Mouse (Mus musculus) myocyte (in vitro differentiated cells): ENCODE results near the gene Gad1.

Experiments used
- CEBPB ChIP-seq: IDR thresholded peaks from 2 replicates; pipeline ENCODE4 v1.6.1; 2011; ENCODE audit warnings: mild to moderate bottlenecking, moderate library complexity; ENCODE audit not compliant: poor library complexity, insufficient read depth, severe bottlenecking
- E2F4 ChIP-seq: IDR thresholded peaks from one replicate; pipeline ENCODE4 v1.6.1; 2011; ENCODE audit warnings: mild to moderate bottlenecking, control low read depth, moderate library complexity; ENCODE audit not compliant: insufficient read depth
- MAX ChIP-seq: IDR thresholded peaks from one replicate; pipeline ENCODE4 v1.6.1; 2011; ENCODE audit warnings: low read depth, mild to moderate bottlenecking, control low read depth
- MYOD1 ChIP-seq, 3 experiments: IDR thresholded peaks; one replicate each; pipeline ENCODE4 v1.6.1; 2011; ENCODE audit warnings: control low read depth in 2 of 3, low read depth in 2 of 3, mild to moderate bottlenecking in 2 of 3, moderate library complexity in 1 of 3; ENCODE audit not compliant: insufficient read length in 2 of 3, control insufficient read depth in 1 of 3
- MYOG ChIP-seq, 3 experiments: IDR thresholded peaks; one replicate each; pipeline ENCODE4 v1.6.1; 2011; ENCODE audit warnings: control low read depth in 2 of 3, low read depth in 2 of 3, mild to moderate bottlenecking in 2 of 3; ENCODE audit not compliant: insufficient read length in 2 of 3, control insufficient read depth in 1 of 3, insufficient read depth in 1 of 3
- POLR2A ChIP-seq: IDR thresholded peaks from one replicate; pipeline ENCODE4 v1.6.1; 2011; ENCODE audit warnings: low read depth, mild to moderate bottlenecking, control low read depth, moderate library complexity; ENCODE audit not compliant: insufficient read length
- POLR2AphosphoS2 ChIP-seq: IDR thresholded peaks from one replicate; pipeline ENCODE4 v1.6.1; 2011; ENCODE audit warnings: low read depth, control low read depth; ENCODE audit not compliant: insufficient read length
- REST ChIP-seq: IDR thresholded peaks from one replicate; pipeline ENCODE4 v1.6.1; 2011; ENCODE audit warnings: mild to moderate bottlenecking, control low read depth, moderate library complexity; ENCODE audit not compliant: insufficient read depth, insufficient read length
- SRF ChIP-seq: IDR thresholded peaks from one replicate; pipeline ENCODE4 v1.6.1; 2011; ENCODE audit warnings: low read depth; ENCODE audit not compliant: control insufficient read depth, insufficient read length
- TCF12 ChIP-seq: IDR thresholded peaks from one replicate; pipeline ENCODE4 v1.6.1; 2011; ENCODE audit warnings: mild to moderate bottlenecking, control low read depth; ENCODE audit not compliant: poor library complexity, insufficient read depth, severe bottlenecking
- TCF3 ChIP-seq: IDR thresholded peaks from one replicate; pipeline ENCODE4 v1.6.1; 2011; ENCODE audit warnings: low read depth, control low read depth; ENCODE audit not compliant: insufficient read length
- USF1 ChIP-seq: IDR thresholded peaks from one replicate; pipeline ENCODE4 v1.6.1; 2011; ENCODE audit warnings: low read depth, mild to moderate bottlenecking, control low read depth, moderate library complexity

DNA sequence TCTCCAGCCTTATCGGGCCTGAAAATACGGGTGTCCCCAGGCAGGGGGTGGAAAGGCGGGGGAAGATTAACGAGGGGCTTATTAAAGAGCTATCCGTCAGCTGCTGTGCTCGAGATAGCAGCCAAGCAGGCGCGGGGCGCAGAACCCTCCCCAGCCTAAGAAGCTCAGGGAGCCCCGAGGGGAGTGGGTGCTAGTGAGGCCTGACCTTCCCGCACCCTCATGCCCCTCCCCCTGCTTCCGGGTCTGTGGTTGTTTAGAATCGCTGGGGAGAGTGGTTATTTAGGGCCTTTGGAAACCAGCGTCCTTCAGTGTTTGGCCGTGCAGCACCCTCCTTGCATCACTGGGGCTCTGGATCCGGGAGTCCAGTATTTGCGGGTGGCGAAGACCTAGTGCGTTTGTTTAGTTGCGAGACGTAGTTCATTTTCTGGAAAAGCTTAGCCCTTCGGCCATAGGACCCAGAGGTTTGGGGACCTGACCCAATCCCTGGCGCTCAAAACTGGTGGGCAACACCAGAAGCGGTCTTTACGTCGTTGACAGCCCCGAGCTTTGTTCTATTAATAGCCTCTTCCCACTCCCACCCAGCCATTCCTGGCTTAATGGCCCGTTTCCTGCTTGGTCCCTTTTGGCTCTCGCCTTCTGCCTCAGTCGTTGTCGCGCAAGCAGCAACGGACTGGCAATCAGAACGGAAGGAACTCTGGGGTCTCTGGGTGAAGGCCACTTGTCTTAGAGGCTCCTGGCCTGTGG is 15.5 kb downstream of the Gad1 start:
- TF ChIP-seq TCF3 (no peak), POLR2A (no peak), MAX (no peak), SRF (no peak), POLR2AphosphoS2 (no peak), USF1 (no peak), MYOD1 (IDR thresholded peaks at IDR 0.05; ENCODE audit: control insufficient read depth in 1 of 3, insufficient read length in 2 of 3, low read depth in 2 of 3) (no peak), E2F4 (no peak), TCF12 (no peak), REST (no peak), MYOG (IDR thresholded peaks at IDR 0.05; ENCODE audit: control insufficient read depth in 1 of 3, insufficient read depth in 1 of 3, insufficient read length in 2 of 3, low read depth in 2 of 3) (no peak), CEBPB (no peak)
